Mouse (Mus musculus) stomach, postnatal 0 days (tissue): ENCODE measurements at regions not wholly inside any gene's neighbourhood (a gene's known extent, or its start where the extent isn't known, plus 50 kb on each side); places are given as distances from the start of the nearest gene placed in this dataset.

Experiments used
- CTCF ChIP-seq: IDR thresholded peaks from 2 replicates; pipeline ENCODE4 v1.5.1; 2016; ENCODE audit warnings: antibody characterized with exemption, low read depth, mild to moderate bottlenecking, moderate library complexity
- EP300 ChIP-seq: optimal IDR thresholded peaks from 2 replicates; pipeline ENCODE3; 2016; ENCODE audit warnings: antibody characterized with exemption

DNA sequence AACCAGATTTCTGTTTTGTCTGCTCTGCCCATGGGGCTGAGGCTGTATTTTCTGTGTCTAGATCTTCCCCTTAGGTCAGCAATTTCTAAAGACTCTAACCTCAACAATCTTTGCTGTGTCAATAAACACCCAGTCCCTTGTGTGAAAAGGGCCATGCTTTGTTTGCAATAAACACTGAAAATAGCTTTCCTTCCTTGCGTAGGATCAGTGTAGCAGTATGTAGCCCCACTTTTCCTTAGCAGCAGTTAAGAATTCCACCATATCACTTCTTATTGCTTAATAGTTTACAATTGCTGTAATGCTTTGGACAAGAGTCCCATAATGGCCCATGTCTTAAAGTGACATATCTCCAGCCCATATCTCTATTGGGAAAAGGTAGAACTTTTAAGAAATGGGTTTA is 205.3 kb downstream of the Lnpk start:
- TF ChIP-seq CTCF: no peak
- no peak for TF ChIP-seq EP300
